17 mouse cellular contexts compared by ENCODE assay signal in the genomic region with DNA sequence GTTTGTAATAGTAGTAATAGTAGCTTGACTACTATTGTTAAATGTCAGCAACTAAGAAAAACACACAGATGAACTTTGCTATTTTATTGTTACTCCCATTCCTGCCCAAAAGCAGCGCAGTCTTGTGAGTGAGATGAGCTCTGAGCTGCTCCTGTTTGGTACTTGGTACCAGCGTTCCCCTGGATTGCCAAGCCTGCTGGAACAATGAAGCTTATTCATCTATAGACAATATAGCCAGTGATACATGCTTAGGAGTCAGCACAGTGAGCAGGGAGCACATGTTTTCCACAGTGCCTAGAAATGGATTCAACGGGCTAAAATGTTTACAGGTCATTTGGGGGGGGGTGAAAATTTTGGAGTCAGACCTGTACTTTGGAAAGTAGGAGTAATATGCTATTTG. TPM values are rescaled to one million over a fixed set of nuclear protein-coding genes. Genes with fewer than 3 reads are reported as not detected.
DNase-seq lines count a peak whose midpoint lies in the region; ATAC-seq lines count a peak whose summit lies in the region.
"Had no signal": no experiment of that assay in that cellular context is flagged by ENCODE, and none has a peak within 500 bp of the region (broad histone marks: within the 10 kb centered on the region; RNA-seq: fewer than 3 reads in every experiment).

No protein-coding gene starts in this region.

- intact Hi-C loops in left cerebral cortex, postnatal 36 days (cut with DNase I), result no loop called here

- H3K27ac ChIP-seq in hindbrain, embryonic 14.5 days, result no peak overlapping the region
- H3K27ac ChIP-seq: embryonic facial prominence, embryonic 12.5 days; forebrain, embryonic 15.5 days had no signal

- no peaks in the 10 kb centered on the region for H3K4me1 ChIP-seq in hindbrain, embryonic 14.5 days (replicated peaks; ENCODE audit: control insufficient read depth, insufficient read depth, low read length)
- H3K4me1 ChIP-seq: embryonic facial prominence, embryonic 12.5 days; forebrain, embryonic 15.5 days; heart, embryonic 12.5 days had no signal

- ATAC-seq in frontal cortex, adult (ENCODE audit: low TSS enrichment), result peak; percentile 88
- ATAC-seq in hindbrain, embryonic 14.5 days (ENCODE audit: low FRiP score), result no peak
- ATAC-seq: forebrain, embryonic 15.5 days; hindbrain, embryonic 16.5 days had no signal

- no peak overlapping the region for H3K9ac ChIP-seq in hindbrain, embryonic 14.5 days
- H3K9ac ChIP-seq: embryonic facial prominence, embryonic 12.5 days; forebrain, embryonic 15.5 days; heart, embryonic 12.5 days had no signal

- no peaks in the 10 kb centered on the region for H3K9me3 ChIP-seq in hindbrain, embryonic 14.5 days (ENCODE audit: control insufficient read depth, low read length)
- H3K9me3 ChIP-seq: embryonic facial prominence, embryonic 12.5 days; forebrain, embryonic 15.5 days had no signal

- WGBS in hindbrain, embryonic 14.5 days, result 57% methylated on average over 3 of the region's 3 CpGs

- no peaks in the 10 kb centered on the region for H3K27me3 ChIP-seq in hindbrain, embryonic 14.5 days (ENCODE audit: control insufficient read depth, insufficient read depth, low read length)
- H3K27me3 ChIP-seq: embryonic facial prominence, embryonic 12.5 days; forebrain, embryonic 15.5 days; heart, embryonic 12.5 days had no signal

- no peak overlapping the region for H3K4me3 ChIP-seq in hindbrain, embryonic 14.5 days (replicated peaks; ENCODE audit: low read length)
- H3K4me3 ChIP-seq: embryonic facial prominence, embryonic 12.5 days; forebrain, embryonic 15.5 days; heart, embryonic 12.5 days had no signal

- H3K36me3 ChIP-seq in hindbrain, embryonic 14.5 days (replicated peaks; ENCODE audit: control insufficient read depth, insufficient read depth), result no peaks in the 10 kb centered on the region
- H3K36me3 ChIP-seq: embryonic facial prominence, embryonic 12.5 days; forebrain, embryonic 15.5 days had no signal

- DNase-seq in frontal cortex, postnatal 36 days (ENCODE audit: low spot score in 2 of 2), result no peak
- DNase-seq in layer of hippocampus, adult 8-10 months (ENCODE audit: low spot score in 2 of 2), result peak; percentile 37 to 41
- DNase-seq in layer of hippocampus, postnatal 10 days (ENCODE audit: low spot score in 2 of 2), result no peak
- DNase-seq in left cerebral cortex, adult 9 months (ENCODE audit: low spot score in 2 of 2), result peak; percentile 29 to 35
- DNase-seq in left cerebral cortex, postnatal 36 days (ENCODE audit: low spot score in 2 of 2), result no peak
- peak; percentile 55 for DNase-seq in telencephalon, adult 2 months (ENCODE audit: low read depth, low spot score)
- no peak for DNase-seq in hindbrain, embryonic 14.5 days (ENCODE audit: low spot score)
- DNase-seq: adrenal gland, adult 2 months; adrenal gland, postnatal 25 days; cerebellum, adult 11 months; cerebellum, postnatal 10 days; gastrocnemius, postnatal 14 days had no signal

- no peak overlapping the region for H3K4me2 ChIP-seq in hindbrain, embryonic 14.5 days (replicated peaks)
- H3K4me2 ChIP-seq: embryonic facial prominence, embryonic 12.5 days; forebrain, embryonic 15.5 days; heart, embryonic 12.5 days had no signal

RNA-seq across cellular contexts. Expression of a gene that starts 50.5 kb away (rescaled TPM):
- 10 to 100 TPM; 13.7 to 31.8 (median 24.5) TPM for total RNA-seq in layer of hippocampus, adult 8-10 months (2022)
- 10 to 100 TPM; 11.7 to 13.2 TPM for total RNA-seq in layer of hippocampus, postnatal 10 days (2021)
- total RNA-seq in left cerebral cortex, postnatal 36 days (2021), result 1 to 10 TPM; 9.0 to 9.9 TPM
- 7.2 and 8.6 TPM in 2 replicates for polyA plus RNA-seq in hindbrain, embryonic 14.5 days (2014; fragmentation: Nextera tagmentation; extraction: Ambion mirVana)

Comparison
In these comparisons a context has a peak if more than half of its experiments do, and no peak if none do; other contexts are left out.
1. DNase-seq: peak in layer of hippocampus, adult 8-10 months (2 of 2), left cerebral cortex, adult 9 months (2 of 2) and telencephalon, adult 2 months (single experiment); none in frontal cortex, postnatal 36 days (0 of 2), layer of hippocampus, postnatal 10 days (0 of 2), left cerebral cortex, postnatal 36 days (0 of 2) and hindbrain, embryonic 14.5 days (single experiment).